Mouse (Mus musculus) liver, embryonic 16.5 days (tissue): Measurements from ENCODE around the gene Hexim2. TPM values are rescaled to one million over a fixed set of nuclear protein-coding genes. Genes with fewer than 3 reads are reported as not detected.

Experiments
- ATAC-seq: fragments of 200-750 bp; cut with Nextera tagmentation; 2 replicates; pipeline ENCODE4 v1.8.0; 2017; ENCODE audit warnings: low read depth, mild to moderate bottlenecking, moderate number of reproducible peaks, moderate library complexity
- H3K27ac ChIP-seq: fragments of 300-500 bp; sonication (generic); 2 replicates; pipeline ENCODE4 v1.5.1; 2014; ENCODE audit warnings: mild to moderate bottlenecking, low read length
- H3K27me3 ChIP-seq: fragments of 300-500 bp; sonication (generic); 2 replicates; pipeline ENCODE4 v1.6.1; 2014; ENCODE audit warnings: low read depth, low read length, mixed read lengths; ENCODE audit not compliant: control insufficient read depth, insufficient read depth
- H3K36me3 ChIP-seq: fragments of 300-500 bp; sonication (generic); 2 replicates; pipeline ENCODE4 v1.6.1; 2014; ENCODE audit warnings: mild to moderate bottlenecking; ENCODE audit not compliant: control insufficient read depth, insufficient read depth
- H3K4me1 ChIP-seq: fragments of 300-500 bp; sonication (generic); 2 replicates; pipeline ENCODE4 v1.6.1; 2014; ENCODE audit warnings: low read depth, low read length, mixed read lengths; ENCODE audit not compliant: control insufficient read depth
- H3K4me2 ChIP-seq: fragments of 300-500 bp; sonication (generic); 2 replicates; pipeline ENCODE4 v1.6.1; 2014; ENCODE audit warnings: low read depth, low read length, mixed read lengths
- H3K4me3 ChIP-seq: fragments of 300-500 bp; sonication (generic); 2 replicates; pipeline ENCODE4 v1.5.1; 2014; ENCODE audit warnings: low read depth, mild to moderate bottlenecking, low read length
- H3K9ac ChIP-seq: fragments of 300-500 bp; sonication (generic); 2 replicates; pipeline ENCODE4 v1.6.1; 2014; ENCODE audit warnings: low read depth, low read length
- H3K9me3 ChIP-seq: fragments of 300-500 bp; sonication (generic); replicated peaks from 2 replicates; pipeline ENCODE4 v1.6.1; 2016; ENCODE audit warnings: low read length; ENCODE audit not compliant: control insufficient read depth
- WGBS: fragments of 180-500 bp; shearing (Covaris S2); extraction: QIAGEN DNeasy Blood & Tissue Kit; methylation state at CpG from one replicate; pipeline ENCODE4 v1.1.7; 2014; ENCODE audit not compliant: insufficient replicate concordance; 5-methylcytosine and 5-hydroxymethylcytosine counted together
- polyA plus RNA-seq: library from polyadenylated mRNA; unstranded; fragments of >200 nt; fragmentation: Nextera tagmentation; extraction: Ambion mirVana; gene quantifications from 2 replicates; pipeline ENCODE4 v1.2.1, GENCODE M21; 2015

Gene Hexim2
- polyA plus RNA-seq, 1 experiment from 2014 or later, result 5.2 TPM

- Histone ChIP-seq H3K27me3 (peaks cover 14% of the 10 kb centered on the region), H3K4me1 (peaks cover 54% of the 10 kb centered on the region), H3K27ac (peak overlapping the region; percentile 96), H3K36me3 (peaks cover 3% of the 10 kb centered on the region; the same call in 1 of the 2 replicates), H3K4me2 (peak overlapping the region; percentile 79), H3K4me3 (peak overlapping the region; percentile 81), H3K9me3 (no peaks in the 10 kb centered on the region), H3K9ac (peak overlapping the region; percentile 87)
- ATAC-seq, result no peak
- WGBS, result 78% methylated on average over 6 of the region's 6 CpGs
Observed at GRCm38 (mm10) chr11:103105810-103106209, 26.4 kb upstream of the Hexim2 start.

- peak overlapping the region; percentile 5 for H3K4me3 ChIP-seq
- no peak overlapping the region; the same call in 1 of the 2 replicates for H3K9ac ChIP-seq
- H3K4me1 ChIP-seq, result peaks cover 53% of the 10 kb centered on the region
- H3K4me2 ChIP-seq, result peak overlapping the region; percentile 79
- H3K27me3 ChIP-seq, result peaks cover 8% of the 10 kb centered on the region
- peaks cover 3% of the 10 kb centered on the region; the same call in 1 of the 2 replicates for H3K36me3 ChIP-seq
- H3K9me3 ChIP-seq, result no peaks in the 10 kb centered on the region
- peak; percentile 45 for ATAC-seq
- WGBS, result 18% methylated on average over 4 of the region's 4 CpGs
- H3K27ac ChIP-seq, result peak overlapping the region; percentile 65
Observed at GRCm38 (mm10) chr11:103106386-103106785, 25.8 kb upstream of the Hexim2 start.

GRCm38 (mm10) chr11:103111301-103111700 is 20.9 kb upstream of the Hexim2 start:
- Histone ChIP-seq H3K27ac (no peak overlapping the region), H3K4me2 (no peak overlapping the region), H3K9me3 (no peaks in the 10 kb centered on the region), H3K27me3 (no peaks in the 10 kb centered on the region), H3K4me3 (no peak overlapping the region), H3K9ac (no peak overlapping the region), H3K36me3 (peaks cover 3% of the 10 kb centered on the region; the same call in 1 of the 2 replicates), H3K4me1 (peaks cover 31% of the 10 kb centered on the region)
- no peak for ATAC-seq
- WGBS, result 47% methylated on average over 10 of the region's 10 CpGs

DNA sequence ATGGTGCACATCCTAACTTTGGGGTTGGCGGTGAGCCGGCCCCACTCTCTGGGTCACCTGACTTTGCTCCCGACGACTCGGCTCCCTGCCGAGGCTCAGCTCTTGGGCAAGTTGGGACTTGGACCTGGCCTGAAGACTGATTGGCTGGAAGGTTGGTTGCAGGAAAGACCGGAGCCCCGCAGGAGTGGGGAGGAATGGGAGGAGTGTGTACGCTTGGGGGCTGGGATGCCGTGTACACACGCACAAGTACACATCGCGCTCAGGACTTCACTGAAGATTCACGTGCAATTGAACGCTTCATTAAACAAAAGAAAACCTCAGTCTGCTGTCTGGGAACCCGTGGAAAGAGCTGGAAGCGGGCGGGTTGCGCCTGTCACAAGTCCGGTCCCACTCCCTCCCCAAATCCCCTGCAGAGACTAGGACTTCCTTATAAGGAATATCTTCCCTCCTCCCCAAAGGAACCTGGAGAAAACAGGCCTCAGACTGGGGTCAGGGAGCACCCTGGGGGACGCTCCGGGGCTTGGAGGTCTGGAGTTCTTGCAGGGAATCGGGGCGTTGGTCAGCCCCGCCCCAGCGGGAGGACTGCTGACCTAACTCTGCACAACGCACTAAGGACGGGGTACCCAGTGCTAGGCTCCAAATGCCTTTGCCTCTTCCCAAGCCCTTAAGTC is 20.2 kb upstream of the Hexim2 start:
- no peaks in the 10 kb centered on the region for H3K9me3 ChIP-seq
- 12% methylated on average over 28 of the region's 28 CpGs for WGBS
- ATAC-seq, result no peak
- no peaks in the 10 kb centered on the region for H3K27me3 ChIP-seq
- H3K36me3 ChIP-seq, result peaks cover 3% of the 10 kb centered on the region; the same call in 1 of the 2 replicates
- H3K4me1 ChIP-seq, result peaks cover 25% of the 10 kb centered on the region
- H3K9ac ChIP-seq, result peak overlapping the region; percentile 5; the same call in 1 of the 2 replicates
- H3K4me2 ChIP-seq, result peak overlapping the region; percentile 53
- H3K4me3 ChIP-seq, result peak overlapping the region; percentile 23
- H3K27ac ChIP-seq, result peak overlapping the region; percentile 11; the same call in 1 of the 2 replicates

GRCm38 (mm10) chr11:103112552-103112912 is 19.7 kb upstream of the Hexim2 start:
- no peak for ATAC-seq
- peaks cover 25% of the 10 kb centered on the region for H3K4me1 ChIP-seq
- no peaks in the 10 kb centered on the region for H3K36me3 ChIP-seq
- H3K9me3 ChIP-seq, result no peaks in the 10 kb centered on the region
- H3K9ac ChIP-seq, result peak overlapping the region; percentile 5; the same call in 1 of the 2 replicates
- H3K27me3 ChIP-seq, result no peaks in the 10 kb centered on the region
- H3K4me3 ChIP-seq, result no peak overlapping the region
- 48% methylated on average over 9 of the region's 9 CpGs for WGBS
- H3K27ac ChIP-seq, result no peak overlapping the region
- H3K4me2 ChIP-seq, result peak overlapping the region; percentile 53

GRCm38 (mm10) chr11:103113005-103113404 is 19.2 kb upstream of the Hexim2 start:
- Histone ChIP-seq H3K36me3 (no peaks in the 10 kb centered on the region), H3K4me2 (no peak overlapping the region), H3K4me1 (peaks cover 25% of the 10 kb centered on the region), H3K9me3 (no peaks in the 10 kb centered on the region), H3K4me3 (no peak overlapping the region), H3K27ac (no peak overlapping the region), H3K27me3 (no peaks in the 10 kb centered on the region), H3K9ac (no peak overlapping the region)
- ATAC-seq, result no peak
- WGBS, result 69% methylated on average over 12 of the region's 12 CpGs

- H3K27ac ChIP-seq, result no peak overlapping the region
- H3K9me3 ChIP-seq, result no peaks in the 10 kb centered on the region
- no peaks in the 10 kb centered on the region for H3K27me3 ChIP-seq
- peaks cover 29% of the 10 kb centered on the region for H3K4me1 ChIP-seq
- H3K4me2 ChIP-seq, result no peak overlapping the region
- WGBS, result 78% methylated on average over 4 of the region's 4 CpGs
- no peaks in the 10 kb centered on the region for H3K36me3 ChIP-seq
- no peak for ATAC-seq
- no peak overlapping the region for H3K9ac ChIP-seq
- no peak overlapping the region for H3K4me3 ChIP-seq
Observed at GRCm38 (mm10) chr11:103113771-103114170, 18.5 kb upstream of the Hexim2 start.

DNA sequence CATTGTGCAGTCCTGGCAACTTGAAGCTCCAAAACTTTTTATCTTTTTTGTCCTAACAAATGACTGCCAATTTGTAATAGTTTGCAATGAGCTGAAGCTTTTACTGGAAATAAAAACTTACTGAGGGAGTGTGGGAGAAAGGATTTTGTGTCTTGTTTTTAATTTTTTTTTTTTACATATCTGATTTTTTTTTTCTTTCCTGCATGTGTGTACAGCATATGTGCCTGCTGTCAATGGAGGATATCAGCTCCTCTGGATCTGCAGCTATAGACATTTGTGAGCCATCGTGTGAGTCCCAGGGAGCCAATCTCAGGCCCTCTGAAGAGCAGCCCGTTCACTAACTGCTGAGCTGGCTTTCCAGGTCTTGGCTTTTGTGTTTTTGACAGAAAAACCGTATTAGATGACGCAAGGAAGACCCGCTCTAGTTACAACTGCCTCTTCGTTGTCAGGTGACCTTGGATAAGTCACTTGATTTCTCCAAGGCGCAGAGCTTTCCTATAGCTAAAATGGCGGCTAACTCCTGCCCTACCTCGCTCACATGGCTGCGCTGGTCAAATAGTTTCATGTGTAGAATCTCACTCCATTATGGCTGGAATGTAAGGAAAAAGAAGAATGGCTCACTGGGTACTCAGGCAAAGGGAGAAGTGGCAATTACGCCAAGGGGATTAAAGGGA is 17.8 kb upstream of the Hexim2 start:
- 75% methylated on average over 11 of the region's 11 CpGs for WGBS
- peaks cover 31% of the 10 kb centered on the region for H3K4me1 ChIP-seq

More for the DNA sequence above, 17.8 kb upstream of the Hexim2 start:
- peak overlapping the region; percentile 95 for H3K27ac ChIP-seq
- no peaks in the 10 kb centered on the region for H3K27me3 ChIP-seq
- ATAC-seq, result no peak
- H3K36me3 ChIP-seq, result no peaks in the 10 kb centered on the region
- peak overlapping the region; percentile 87 for H3K9ac ChIP-seq
- peak overlapping the region; percentile 74 for H3K4me3 ChIP-seq
- H3K4me2 ChIP-seq, result peak overlapping the region; percentile 64
- H3K9me3 ChIP-seq, result no peaks in the 10 kb centered on the region
